Mouse (Mus musculus) adrenal gland, postnatal 14 days (tissue): ENCODE measurements around the gene Trp53i11. TPM values are rescaled to one million over a fixed set of nuclear protein-coding genes. Genes with fewer than 3 reads are reported as not detected.
A peak's percentile ranks its signal among the peaks of the same experiment; 100 is the strongest.

Experiments
- DNase-seq: peaks from one replicate; pipeline ENCODE4 v3.0.0; 2021; ENCODE audit warnings: mixed read lengths
- total RNA-seq: library from RNA; stranded (reverse); gene quantifications from 2 replicates; pipeline ENCODE4 v1.2.3, GENCODE M21; 2021

Gene Trp53i11
- total RNA-seq, 1 experiment from 2014 or later = 70.9 TPM

DNA sequence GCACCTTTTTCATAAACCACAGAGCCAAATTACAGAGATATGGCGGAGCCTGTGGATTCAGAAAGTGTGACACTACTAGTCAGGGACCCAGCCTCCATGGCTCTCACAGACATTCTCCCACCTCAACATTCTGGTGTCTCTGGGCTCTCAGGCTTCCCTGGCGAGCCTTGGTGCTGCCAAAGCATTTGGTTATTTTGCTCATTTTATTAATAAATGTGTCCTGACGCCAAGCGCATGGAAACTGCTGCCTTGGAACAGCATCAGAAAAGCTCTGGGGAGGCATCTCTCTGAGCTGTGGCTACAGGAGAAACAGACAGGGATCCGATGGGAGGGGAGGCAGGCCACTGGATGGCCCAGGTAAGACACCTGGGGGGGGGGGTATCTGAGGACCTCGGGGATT, 15.4 kb upstream of the Trp53i11 start:
- DNase-seq = no peak

DNA sequence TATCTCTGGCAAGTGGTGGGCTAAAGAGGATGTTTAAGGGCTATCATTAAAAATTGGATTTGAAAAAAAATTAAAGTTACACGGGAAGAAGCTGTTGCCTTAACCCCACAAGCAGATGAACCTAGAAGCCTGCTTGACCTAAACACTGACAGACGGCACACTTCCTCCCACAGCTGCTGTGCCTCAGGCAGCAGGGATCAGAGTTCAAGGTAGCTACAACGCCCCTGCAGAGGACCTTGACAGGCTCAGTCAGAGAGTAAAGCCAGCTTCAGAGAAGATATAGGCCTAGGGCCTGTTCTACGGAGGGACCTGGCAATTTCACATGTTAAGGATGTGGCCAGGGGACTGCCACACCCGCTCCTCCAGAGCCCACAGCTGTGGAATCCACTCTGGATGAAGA, 14.9 kb upstream of the Trp53i11 start:
- no peak for DNase-seq

DNA sequence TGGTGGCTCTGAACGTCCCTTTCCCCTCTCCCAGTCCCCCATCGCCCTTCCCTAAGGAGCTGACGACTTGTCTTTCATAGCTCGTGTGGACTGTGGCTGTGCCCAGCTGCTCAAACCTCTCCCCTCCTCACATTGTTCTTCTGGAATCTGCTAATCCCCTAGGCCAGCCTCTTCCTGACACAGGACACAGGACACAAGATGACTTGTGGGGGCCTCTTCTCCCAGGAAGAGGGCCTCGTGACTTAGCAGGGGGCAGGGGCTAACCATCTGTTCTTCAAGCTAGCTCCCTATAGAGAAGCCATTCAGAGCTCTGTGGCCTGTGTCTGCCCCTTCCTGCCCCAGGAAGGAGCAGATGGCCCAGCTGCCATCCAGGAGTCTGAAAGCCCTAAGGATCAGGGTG, 13.2 kb upstream of the Trp53i11 start:
- no peak for DNase-seq

DNA sequence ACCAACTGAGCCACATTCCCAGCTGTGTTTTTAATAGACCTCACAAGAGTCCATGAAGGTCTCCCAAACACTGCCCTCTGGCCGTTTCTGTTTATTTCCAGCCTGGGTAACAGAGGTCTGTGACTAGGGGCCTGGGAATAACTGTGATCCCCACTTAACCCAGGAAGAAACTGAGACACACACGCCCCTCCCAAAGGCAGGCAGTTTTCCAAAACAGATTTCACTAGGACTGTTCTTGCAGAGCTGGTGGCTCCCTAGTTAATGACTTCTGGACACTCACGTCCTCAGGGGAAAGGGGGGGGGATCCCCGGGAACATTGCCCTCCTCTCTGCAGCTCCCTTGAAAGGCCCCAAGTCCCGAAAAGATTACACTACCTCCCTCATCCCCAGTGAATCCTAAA, 12.1 kb upstream of the Trp53i11 start:
- no peak for DNase-seq

DNA sequence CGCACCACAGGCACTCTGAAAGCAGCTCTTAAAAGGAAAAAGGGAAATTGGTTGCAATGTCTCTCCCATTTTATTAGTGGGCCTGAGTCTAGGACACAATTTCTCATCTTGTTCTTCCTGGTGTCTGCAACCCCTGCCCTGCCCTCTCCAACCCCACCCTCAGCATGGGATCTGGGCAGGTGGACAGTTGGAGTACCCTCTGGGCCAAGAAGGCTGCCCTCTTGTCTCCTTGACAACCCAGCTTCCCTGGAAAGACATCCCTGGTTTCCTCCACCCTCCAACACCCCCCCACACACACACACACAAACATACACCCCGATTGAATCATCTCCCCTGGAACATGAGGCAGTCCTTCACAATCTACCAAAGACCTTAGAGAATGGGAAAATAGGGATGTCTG, 11.6 kb upstream of the Trp53i11 start:
- no peak for DNase-seq

DNA sequence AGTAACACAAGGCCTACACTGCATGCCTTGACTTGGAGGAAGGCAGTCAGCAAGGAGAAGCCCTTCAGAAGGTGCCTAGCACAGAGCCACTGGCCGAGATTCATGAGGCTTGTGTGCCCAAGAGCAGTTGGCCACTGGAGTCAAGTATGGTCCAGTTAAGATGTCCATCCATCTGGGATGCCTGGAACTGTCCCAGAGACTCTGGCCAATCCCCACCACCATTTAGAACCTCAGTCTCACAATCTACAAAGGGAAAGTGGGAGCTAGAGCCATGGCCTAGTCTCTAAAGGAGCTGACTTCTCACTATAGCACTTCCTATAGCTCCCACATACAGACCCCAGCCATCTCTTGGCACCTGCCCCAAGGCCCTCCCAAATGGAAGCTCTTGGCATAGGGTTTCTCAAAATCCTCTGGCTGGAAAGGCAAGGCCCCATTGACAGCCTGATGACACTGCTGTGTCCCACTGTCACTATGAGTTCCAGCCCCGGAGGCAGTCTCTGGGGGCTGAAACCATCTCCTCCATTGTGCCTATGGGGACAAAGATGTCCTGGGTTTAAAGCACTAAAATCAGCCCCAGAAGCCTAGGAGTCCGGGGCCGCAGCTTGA, 11.1 kb upstream of the Trp53i11 start:
- DNase-seq = no peak

DNA sequence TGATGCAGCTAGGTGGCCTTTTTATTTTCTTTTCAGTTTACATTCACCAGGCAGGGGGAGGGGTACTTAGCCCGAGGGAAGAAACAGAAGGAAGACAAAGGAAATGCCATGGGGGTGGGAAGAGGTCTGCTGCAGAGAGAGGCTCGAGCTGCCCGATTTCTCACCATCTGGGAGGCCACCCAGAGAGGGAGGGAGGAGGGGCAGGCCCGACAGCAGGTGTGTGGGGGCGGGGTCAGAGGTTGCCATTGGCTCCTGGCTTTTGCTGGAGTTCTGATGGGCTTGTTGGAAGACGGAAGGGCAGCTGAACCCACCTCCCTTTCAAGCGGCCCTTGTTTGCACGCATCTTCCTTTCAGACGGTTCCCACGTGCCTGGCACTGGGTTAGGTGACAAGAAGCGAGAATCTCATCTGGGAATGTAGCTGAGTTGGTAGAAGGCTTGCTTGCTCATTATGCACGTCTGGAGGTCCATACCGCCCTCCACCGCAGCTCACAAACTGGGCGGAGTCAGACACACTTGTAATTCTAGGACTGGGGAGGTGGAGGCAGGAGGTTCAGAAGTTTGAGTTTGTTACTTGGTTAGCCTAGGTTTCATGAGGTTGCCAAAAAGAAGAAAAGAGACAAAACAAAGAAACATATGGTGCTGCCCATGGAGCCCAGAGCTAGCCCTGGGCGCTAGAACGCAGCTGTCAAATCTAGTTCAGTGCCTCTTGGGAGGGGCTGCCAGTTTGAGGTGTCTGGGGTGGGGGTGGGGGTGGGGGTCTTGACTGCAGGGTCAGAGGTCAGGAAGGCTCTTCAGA, 10.3 kb upstream of the Trp53i11 start:
- no peak for DNase-seq

DNA sequence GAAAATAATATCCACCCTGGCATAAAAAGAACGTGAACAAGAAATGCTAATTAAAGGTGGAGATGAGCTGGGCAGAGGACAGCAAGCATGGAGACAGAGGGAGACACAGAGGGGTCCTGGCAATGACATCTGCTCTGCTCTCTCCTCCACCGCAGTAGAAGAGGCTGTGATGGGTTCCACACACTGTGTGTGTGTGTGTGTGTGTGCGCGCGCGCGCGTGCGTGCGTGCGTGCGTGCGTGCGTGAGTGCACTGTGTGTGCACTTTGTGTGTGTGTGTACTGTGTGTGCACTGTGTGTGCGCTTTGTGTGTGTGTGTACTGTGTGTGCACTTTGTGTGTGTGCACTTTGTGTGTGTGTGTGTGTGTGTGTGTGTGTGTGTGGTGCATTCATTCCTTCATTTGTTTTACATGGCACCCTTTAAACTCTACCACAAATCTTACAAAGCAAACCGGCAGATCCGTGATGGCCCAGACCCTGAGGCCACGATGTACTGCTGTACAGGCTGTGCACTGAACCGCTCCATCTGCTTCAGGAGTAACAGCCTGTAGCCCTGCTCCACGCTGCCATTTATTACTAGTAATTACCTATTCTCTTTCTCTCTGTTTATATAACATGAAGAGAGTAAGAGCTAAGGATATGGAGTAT, 9.6 kb upstream of the Trp53i11 start:
- DNase-seq = no peak

DNA sequence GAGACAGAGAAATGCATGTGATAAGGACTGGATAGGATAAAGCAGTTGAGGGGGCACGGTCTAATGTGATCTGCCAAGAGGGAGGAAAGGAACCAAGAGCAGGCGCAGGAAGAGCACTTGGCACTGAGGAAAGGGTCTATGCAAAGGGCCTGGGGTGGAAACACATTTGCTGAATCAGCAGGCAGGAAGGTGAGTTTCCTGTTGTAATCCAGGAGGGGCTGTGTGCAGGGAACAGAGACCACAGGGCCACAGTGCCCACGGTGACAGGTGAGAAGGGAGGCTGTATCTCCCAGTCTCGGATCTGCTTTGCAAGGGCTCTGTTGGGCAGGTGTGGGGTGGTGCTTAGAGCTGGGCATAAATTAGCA, 9.1 kb upstream of the Trp53i11 start:
- no peak for DNase-seq

DNA sequence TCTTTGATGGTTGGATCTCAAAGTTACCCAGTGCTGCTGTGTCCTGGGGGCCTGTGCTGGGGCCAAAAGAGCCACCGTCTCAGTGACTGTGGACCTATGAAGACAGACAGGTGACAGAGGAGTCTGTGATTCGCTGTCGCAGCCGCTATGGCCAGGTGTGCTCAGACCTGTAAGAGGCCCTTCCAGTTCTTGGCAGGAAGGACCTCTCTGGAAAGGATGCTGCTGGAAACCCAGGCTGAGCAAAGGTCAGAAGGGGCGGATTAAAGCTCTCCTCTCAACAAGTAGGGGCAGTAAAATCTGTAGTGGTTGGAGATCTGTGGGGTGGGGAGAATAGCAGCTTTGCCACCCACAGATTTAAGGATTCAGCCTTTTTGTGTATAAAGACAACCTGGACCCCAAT, 7.7 kb upstream of the Trp53i11 start:
- DNase-seq = no peak

DNA sequence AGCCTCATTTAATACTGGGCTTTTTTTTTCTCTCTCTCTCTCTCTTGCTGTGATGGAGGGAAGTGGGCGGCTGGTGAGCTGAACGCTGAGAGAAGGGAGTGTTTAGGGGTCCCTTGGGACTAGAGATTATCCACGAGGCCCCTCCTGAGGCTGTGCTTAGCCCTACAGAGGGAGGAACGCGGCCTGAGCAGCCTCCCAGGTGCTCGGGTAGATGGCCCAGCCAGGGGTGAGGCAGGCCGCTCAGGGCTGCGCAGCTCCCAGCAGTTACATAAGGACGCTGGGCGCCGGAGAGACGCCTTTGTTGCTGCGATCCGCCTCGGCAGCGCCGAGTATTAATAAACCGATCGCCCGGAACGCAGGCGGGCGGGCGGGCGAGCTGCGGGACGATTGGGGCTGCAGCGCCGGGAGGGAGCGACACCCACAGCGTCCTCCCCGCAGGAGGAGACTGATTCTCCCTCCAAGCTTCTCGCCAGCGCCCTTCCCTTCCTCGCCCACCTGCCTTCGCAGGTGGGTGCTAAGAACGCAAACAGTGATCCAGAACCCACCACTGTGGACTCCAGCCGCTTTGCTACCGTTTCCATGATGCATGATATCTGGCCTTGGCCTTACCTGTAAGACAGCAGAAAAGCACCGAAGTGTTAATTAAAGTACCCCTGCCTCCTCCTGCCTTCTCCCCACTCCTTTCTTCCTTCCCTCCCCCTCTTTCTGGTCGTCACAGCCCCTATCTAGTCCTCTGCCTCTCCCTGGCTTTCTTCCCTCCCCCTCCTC, 7.1 kb upstream of the Trp53i11 start:
- peak; percentile 57 for DNase-seq

DNA sequence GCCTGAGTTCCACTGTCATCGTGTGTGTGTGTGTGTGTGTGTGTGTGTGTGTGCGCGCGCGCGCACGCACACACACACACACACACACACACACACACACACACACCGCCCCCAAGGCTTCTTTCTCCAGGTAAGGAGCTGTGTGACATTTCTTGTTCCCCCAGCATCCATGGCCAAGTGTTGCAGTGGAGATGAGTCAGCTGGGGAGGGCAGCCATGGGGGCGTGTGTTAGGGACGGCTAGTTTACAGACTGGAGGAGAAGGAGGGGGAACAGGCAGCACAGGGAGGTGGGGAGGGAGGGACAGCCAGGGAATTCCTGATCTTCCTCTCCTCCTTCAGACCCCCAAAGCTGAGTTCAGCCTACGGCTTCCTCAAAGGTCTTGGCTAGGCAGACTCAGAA, 4.5 kb upstream of the Trp53i11 start:
- peak; percentile 45 for DNase-seq

DNA sequence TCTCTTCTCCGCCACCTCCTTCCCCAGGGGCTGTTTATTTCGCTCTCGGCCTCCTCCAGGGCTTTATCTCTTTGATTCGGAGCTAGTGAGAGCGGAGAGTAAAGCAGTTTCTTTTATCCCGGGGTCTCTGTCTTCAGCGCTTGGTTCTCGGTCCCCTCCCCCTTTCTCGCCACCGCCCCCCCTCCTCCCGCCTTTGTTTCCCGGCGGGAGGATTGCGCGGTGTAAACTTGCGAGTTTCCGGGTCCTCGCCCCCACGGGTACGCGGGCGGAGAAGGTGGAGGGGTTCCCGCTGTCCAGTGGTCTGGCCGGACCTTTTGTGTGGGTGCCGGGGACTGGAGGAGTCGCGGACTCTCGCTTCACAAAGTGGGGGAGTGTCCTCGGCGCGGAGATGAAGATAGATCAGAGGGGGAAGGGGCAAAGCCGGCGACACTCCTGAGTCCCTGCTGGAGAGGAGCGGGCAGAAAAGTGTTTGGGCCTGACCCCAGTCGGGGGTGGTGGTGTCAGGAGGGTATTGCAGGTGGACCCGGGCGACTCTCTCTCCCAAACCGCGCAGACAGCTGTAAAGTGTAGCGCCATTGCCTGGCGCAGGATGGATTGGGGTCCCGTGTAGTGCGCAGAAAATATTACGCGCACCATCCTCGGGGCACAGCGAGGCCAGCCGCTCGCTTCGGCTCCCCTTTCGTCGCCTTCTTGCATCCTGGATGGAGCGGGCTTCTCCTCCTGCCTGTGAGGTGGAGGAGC, 842 bp downstream of the Trp53i11 start:
- DNase-seq = peak; percentile 62

DNA sequence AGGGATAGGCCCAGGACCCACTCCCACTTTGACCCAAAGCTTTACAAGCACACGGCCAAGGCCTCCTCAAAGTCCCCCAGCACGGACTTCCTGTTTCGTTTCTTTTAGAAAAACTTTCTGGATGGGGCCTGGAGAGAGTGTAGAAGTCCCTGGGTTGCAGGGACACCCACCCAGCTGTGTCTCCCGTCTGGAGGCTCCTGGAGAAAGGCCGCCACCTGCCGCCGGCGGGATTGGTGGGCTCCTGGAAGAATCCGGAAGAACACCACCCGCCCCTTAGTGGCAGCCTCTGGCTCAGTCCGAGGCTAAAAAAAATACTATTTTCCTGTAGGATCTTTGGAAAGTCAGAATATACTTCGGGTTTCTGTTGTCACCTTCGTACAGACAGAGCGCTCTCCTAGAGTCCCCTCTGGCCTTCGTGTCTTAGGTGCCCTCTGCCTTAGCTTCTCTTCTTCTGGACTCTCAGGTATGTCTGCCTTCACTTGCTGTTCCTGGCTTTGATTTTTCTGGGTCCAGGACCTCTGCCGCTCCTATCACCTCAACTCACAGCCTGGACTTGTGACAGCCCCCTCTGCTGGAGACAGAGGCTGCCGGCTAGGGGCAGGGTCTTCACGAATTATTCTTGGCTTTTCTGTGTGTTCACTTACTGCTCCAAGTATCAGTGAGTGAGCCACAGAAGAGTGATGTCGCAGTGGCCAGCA, 1.6 kb downstream of the Trp53i11 start:
- peak; percentile 74 for DNase-seq

DNA sequence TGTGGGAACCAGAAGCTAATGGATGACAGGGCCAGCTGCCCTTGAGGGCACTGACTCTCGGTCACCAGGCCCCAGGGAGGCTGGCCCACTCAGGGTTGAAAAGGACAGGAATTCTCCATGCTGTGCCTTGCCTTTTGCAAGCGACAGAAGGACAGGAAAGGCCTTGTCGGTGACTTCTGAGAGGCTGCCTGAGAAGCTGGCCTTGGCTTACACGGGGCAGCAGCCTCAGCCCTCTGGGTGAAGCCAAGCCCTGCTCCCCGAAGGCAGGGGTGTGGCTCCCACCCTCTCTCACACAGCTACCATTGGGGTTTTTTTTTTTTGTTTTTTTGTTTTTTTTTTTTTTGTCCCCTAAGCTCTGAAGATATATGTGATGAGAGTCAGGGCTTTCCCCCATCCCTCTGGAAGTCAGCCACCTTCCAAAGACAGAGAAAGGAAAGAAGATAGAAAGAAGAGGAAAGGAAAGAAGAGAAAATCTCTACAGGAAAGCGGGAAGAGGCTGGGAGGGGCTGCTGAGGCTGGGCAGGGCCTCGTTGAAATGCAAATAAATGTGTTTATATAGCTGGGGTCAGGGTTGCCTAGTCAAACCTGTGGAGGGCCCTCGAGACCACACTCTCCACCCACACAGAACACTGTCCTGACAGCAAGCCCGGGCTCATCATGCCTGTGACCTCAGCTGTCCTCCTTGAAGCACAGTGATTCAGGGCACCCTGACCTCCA, 3.6 kb downstream of the Trp53i11 start:
- peak; percentile 90 for DNase-seq

DNA sequence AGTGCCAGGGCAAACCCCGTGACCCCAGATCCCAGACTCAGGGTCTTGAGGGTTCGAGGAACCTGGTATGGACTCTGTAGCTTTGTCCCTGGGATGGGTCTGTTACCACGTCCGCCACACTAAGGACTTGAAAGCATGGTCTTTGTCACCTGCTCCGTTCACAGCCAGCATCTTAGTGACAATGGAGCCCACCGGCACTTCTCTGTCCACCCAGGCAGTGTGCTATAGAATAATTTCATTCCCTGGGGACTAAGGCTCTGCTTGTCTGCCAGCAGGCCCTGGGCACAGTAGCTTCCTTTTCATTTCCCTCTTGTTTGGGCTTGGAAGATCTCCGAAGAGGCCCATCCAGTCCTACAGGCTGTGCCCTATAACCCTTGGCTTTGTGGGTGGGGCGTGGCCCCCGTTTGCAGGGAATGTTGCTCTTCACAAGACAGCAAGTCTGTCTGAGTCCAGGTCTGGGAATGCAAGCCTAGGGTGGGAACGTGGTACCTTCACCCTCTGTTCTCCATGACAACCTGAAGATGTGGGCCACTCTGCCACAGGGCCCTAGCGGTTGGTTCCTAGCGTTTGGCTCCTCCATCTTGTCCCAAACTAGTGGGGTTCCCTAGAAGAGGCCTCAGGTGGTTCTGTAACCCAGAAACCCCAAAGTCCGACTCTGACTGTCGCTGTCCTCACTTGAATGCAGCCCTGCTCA, 4.3 kb downstream of the Trp53i11 start:
- DNase-seq = no peak

DNA sequence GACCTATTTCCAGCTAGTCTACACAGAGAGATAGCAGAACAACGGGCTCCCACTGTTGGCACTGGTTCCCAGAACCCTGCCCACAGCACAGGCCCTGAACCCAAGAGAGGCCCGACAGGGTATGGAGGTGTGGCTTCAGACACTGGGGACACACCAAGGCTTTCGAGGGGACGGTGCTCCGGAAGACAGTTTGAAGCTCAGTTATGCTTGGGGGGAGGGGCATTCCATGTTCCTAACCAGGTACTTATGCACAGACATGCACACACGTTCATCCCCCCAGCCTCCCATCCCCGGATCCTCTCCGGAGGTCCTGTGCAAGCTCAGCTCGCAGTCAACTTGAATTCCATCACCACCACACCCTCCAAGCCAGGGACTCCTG, 4.8 kb downstream of the Trp53i11 start:
- peak; percentile 44 for DNase-seq

DNA sequence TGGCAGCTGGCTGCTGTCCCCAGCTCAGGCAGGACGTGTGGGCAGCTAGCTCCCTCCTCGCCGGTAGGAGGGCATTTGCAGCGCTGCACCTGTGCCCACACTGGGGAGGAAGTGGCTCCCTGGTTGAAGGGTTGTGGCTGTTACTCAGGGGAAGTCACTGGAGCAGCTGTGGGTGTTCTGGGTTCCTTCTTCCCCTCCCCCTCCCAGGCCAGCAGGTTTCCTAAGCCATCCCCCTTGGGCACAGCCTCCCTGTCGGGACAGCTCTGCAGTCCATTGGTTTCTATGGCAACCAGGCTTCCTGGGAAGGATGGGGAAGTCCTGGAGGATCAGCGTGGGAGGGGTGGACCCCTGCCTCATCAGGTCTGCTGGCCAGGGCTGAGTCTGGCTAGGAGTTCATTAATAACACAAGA, 5.3 kb downstream of the Trp53i11 start:
- peak; percentile 66 for DNase-seq

DNA sequence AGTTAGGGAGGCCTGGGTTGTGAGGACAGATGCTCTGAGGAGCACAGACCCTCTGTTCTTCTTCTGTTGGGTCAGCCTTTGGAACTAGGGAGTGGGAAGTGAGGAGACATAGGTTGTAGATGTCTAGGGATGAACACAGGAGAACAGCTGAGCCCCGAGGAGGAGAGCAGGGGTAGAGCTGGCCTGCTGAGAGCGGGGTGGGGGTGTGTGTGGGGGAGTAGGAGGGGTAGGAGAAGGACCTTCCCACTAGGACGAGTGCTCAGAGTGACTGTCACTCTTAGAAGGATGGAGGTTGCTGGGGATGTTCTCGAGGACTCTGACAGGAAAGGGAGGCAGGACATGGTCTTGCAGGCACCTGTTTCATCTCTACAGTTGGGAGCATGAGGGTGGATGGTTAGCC, 6.5 kb downstream of the Trp53i11 start:
- DNase-seq = no peak

DNA sequence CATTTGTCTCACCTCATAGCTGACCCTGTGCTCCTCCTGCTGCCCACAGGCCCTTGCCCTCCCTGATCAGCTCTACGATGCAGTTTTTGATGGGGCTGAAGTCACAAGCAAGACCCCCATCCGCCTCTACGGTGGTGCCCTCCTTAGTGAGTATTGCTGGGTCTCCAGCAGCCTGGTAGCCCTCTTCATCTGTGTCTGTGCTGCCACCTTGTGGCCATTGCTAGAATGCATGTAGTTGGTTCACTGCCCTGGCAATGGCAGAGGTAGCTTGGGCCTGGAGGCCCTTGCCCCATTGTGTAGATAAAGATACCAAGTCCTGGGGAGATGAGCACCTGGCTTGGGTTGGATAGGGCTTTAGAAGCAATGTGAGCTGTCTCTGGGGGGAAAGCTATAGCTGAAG, 11.5 kb downstream of the Trp53i11 start:
- peak; percentile 95 for DNase-seq
